ENCODE assay signal across 8 mouse cellular contexts in genomic region chr8:109750699-109751098, GRCm38 (mm10). TPM values are rescaled to one million over a fixed set of nuclear protein-coding genes. Genes with fewer than 3 reads are reported as not detected.
DNase-seq lines count a peak whose midpoint lies in the region; ATAC-seq and TF ChIP-seq lines count a peak whose summit lies in the region.

No protein-coding gene starts in this region.

- H3K9me3 ChIP-seq in heart, embryonic 10.5 days = no peaks in the 10 kb centered on the region
- peaks cover 4% of the 10 kb centered on the region; the same call in 1 of the 2 replicates for H3K9me3 ChIP-seq in kidney, embryonic 16.5 days (ENCODE audit: low read length)
- no peaks in the 10 kb centered on the region for H3K9me3 ChIP-seq in forebrain, postnatal 0 days (ENCODE audit: low read length)

- H3K36me3 ChIP-seq in heart, embryonic 10.5 days = no peaks in the 10 kb centered on the region
- H3K36me3 ChIP-seq in kidney, embryonic 16.5 days (ENCODE audit: insufficient read depth, low read length) = no peaks in the 10 kb centered on the region
- H3K36me3 ChIP-seq in forebrain, postnatal 0 days (ENCODE audit: insufficient read depth) = no peaks in the 10 kb centered on the region

- no peak for TF ChIP-seq POLR2A in cerebellum, adult 2 months (IDR thresholded peaks at IDR 0.05; ENCODE audit: borderline replicate concordance, insufficient read depth, low read length)

- no peak for TF ChIP-seq CTCF in cerebellum, adult 2 months (IDR thresholded peaks at IDR 0.05; ENCODE audit: borderline replicate concordance, insufficient read depth, low read depth, low read length)
- TF ChIP-seq CTCF in forebrain, postnatal 0 days (IDR thresholded peaks at IDR 0.05; ENCODE audit: low read depth) = no peak

- no peak overlapping the region for H3K4me3 ChIP-seq in heart, embryonic 10.5 days
- no peak overlapping the region for H3K4me3 ChIP-seq in kidney, embryonic 16.5 days (ENCODE audit: low read length)
- H3K4me3 ChIP-seq in cerebellum, adult 2 months (replicated peaks; ENCODE audit: insufficient read depth, low read depth, low read length) = no peak overlapping the region
- no peak overlapping the region for H3K4me3 ChIP-seq in forebrain, postnatal 0 days (ENCODE audit: low read depth, low read length)

- H3K27ac ChIP-seq in heart, embryonic 10.5 days = no peak overlapping the region
- H3K27ac ChIP-seq in kidney, embryonic 16.5 days (ENCODE audit: low read length) = no peak overlapping the region
- no peak overlapping the region for H3K27ac ChIP-seq in cerebellum, adult 2 months (ENCODE audit: insufficient read depth, low read length)
- H3K27ac ChIP-seq in forebrain, postnatal 0 days (ENCODE audit: low read depth, low read length) = no peak overlapping the region

- no peak overlapping the region for H3K9ac ChIP-seq in kidney, embryonic 16.5 days (replicated peaks; ENCODE audit: low read length)
- H3K9ac ChIP-seq in forebrain, postnatal 0 days = no peak overlapping the region

- 78% methylated on average over 12 of the region's 12 CpGs for WGBS in heart, embryonic 10.5 days
- WGBS in kidney, embryonic 16.5 days = 64% methylated on average over 12 of the region's 12 CpGs
- 76% methylated on average over 12 of the region's 12 CpGs for WGBS in cerebellum, adult 2 months
- WGBS in forebrain, postnatal 0 days = 82% methylated on average over 12 of the region's 12 CpGs

- no peak overlapping the region for H3K4me2 ChIP-seq in kidney, embryonic 16.5 days (replicated peaks; ENCODE audit: low read depth, low read length)
- no peak overlapping the region for H3K4me2 ChIP-seq in forebrain, postnatal 0 days (ENCODE audit: low read depth)

- peak; percentile 59; the same call in 1 of the 2 replicates for ATAC-seq in kidney, embryonic 16.5 days (ENCODE audit: low FRiP score, low TSS enrichment)
- ATAC-seq in megakaryocyte-erythroid progenitor cell, adult 5-6 weeks (replicated peaks; ENCODE audit: low FRiP score, low TSS enrichment, poor library complexity, severe bottlenecking) = peak; percentile 94
- ATAC-seq in forebrain, postnatal 0 days = no peak

- H3K4me1 ChIP-seq in heart, embryonic 10.5 days = no peaks in the 10 kb centered on the region
- no peaks in the 10 kb centered on the region for H3K4me1 ChIP-seq in kidney, embryonic 16.5 days (ENCODE audit: insufficient read depth, low read length)
- no peaks in the 10 kb centered on the region for H3K4me1 ChIP-seq in cerebellum, adult 2 months (ENCODE audit: control insufficient read depth, insufficient read depth, low read length)
- H3K4me1 ChIP-seq in forebrain, postnatal 0 days (ENCODE audit: insufficient read depth) = no peaks in the 10 kb centered on the region

- intact Hi-C loops in heart, postnatal 10 days (cut with DNase I) = no loop called here

- no peaks in the 10 kb centered on the region for H3K27me3 ChIP-seq in heart, embryonic 10.5 days (ENCODE audit: insufficient read depth, poor library complexity, severe bottlenecking)
- no peaks in the 10 kb centered on the region for H3K27me3 ChIP-seq in kidney, embryonic 16.5 days (ENCODE audit: insufficient read depth, low read length)
- no peaks in the 10 kb centered on the region for H3K27me3 ChIP-seq in cerebellum, adult 2 months (ENCODE audit: control insufficient read depth, insufficient read depth, low read length)
- H3K27me3 ChIP-seq in forebrain, postnatal 0 days (ENCODE audit: insufficient read depth, low read length) = no peaks in the 10 kb centered on the region

- peak; percentile 27 to 29 for DNase-seq in heart, postnatal 10 days
- no peak for DNase-seq in heart, embryonic 10.5 days (ENCODE audit: low spot score)
- DNase-seq in R1 (ENCODE audit: low read depth, low spot score) = peak; percentile 58
- DNase-seq in cerebellum, adult 2 months = no peak
- no peak for DNase-seq in forebrain, postnatal 0 days
- no peak for DNase-seq in left cerebral cortex, adult 9 months (ENCODE audit: low spot score in 2 of 2)

RNA-seq across cellular contexts. Expression of gene Atxn1l, which starts 13.2 kb away (rescaled TPM):
- 10 to 100 TPM; 34.7 to 36.7 TPM for total RNA-seq in heart, postnatal 10 days (2021)
- 6.1 and 6.4 TPM in 2 replicates for polyA plus RNA-seq in heart, embryonic 10.5 days (2016; fragmentation: Nextera tagmentation; extraction: Ambion mirVana)
- polyA plus RNA-seq in kidney, embryonic 16.5 days (2015; fragmentation: Nextera tagmentation; extraction: Ambion mirVana) = 7.5 and 9.3 TPM in 2 replicates
- 8.5 and 18.3 TPM in 2 replicates for total RNA-seq in megakaryocyte-erythroid progenitor cell, adult 5-6 weeks (2014; fragmentation: Nextera tagmentation)
- total RNA-seq in megakaryocyte-erythroid progenitor cell, adult 5-6 weeks (2017) = 8.7 and 9.2 TPM in 2 replicates
- 14.6 and 16.0 TPM in 2 replicates for polyA plus RNA-seq in cerebellum, adult 2 months (2012; rRNA removed)
- total RNA-seq in forebrain, postnatal 0 days (2014; rRNA removed) = 9.9 and 20.4 TPM in 2 replicates
- polyA plus RNA-seq in forebrain, postnatal 0 days (2015; fragmentation: Nextera tagmentation; extraction: Ambion mirVana) = 1.9 and 3.2 TPM in 2 replicates

RNA-seq across cellular contexts. Expression of gene Ap1g1, which starts 27.7 kb away (rescaled TPM):
- total RNA-seq in heart, postnatal 10 days (2021) = 10 to 100 TPM; 53.2 to 53.6 TPM
- 38.9 and 43.3 TPM in 2 replicates for polyA plus RNA-seq in heart, embryonic 10.5 days (2016; fragmentation: Nextera tagmentation; extraction: Ambion mirVana)
- polyA plus RNA-seq in kidney, embryonic 16.5 days (2015; fragmentation: Nextera tagmentation; extraction: Ambion mirVana) = 46.6 and 53.6 TPM in 2 replicates
- 65.0 and 65.3 TPM in 2 replicates for total RNA-seq in megakaryocyte-erythroid progenitor cell, adult 5-6 weeks (2014; fragmentation: Nextera tagmentation)
- total RNA-seq in megakaryocyte-erythroid progenitor cell, adult 5-6 weeks (2017) = 55.6 and 69.0 TPM in 2 replicates
- polyA plus RNA-seq in cerebellum, adult 2 months (2012; rRNA removed) = 74.4 and 80.0 TPM in 2 replicates
- total RNA-seq in forebrain, postnatal 0 days (2014; rRNA removed) = 96.4 and 101 TPM in 2 replicates
- polyA plus RNA-seq in forebrain, postnatal 0 days (2015; fragmentation: Nextera tagmentation; extraction: Ambion mirVana) = 28.1 and 35.8 TPM in 2 replicates

RNA-seq across cellular contexts. Expression of gene Zfp821, which starts 45.4 kb away (rescaled TPM):
- 10 to 100 TPM; 13.1 to 15.2 TPM for total RNA-seq in heart, postnatal 10 days (2021)
- 18.5 and 23.4 TPM in 2 replicates for polyA plus RNA-seq in heart, embryonic 10.5 days (2016; fragmentation: Nextera tagmentation; extraction: Ambion mirVana)
- polyA plus RNA-seq in kidney, embryonic 16.5 days (2015; fragmentation: Nextera tagmentation; extraction: Ambion mirVana) = 25.1 and 28.5 TPM in 2 replicates
- total RNA-seq in megakaryocyte-erythroid progenitor cell, adult 5-6 weeks (2014; fragmentation: Nextera tagmentation) = 6.6 and 8.7 TPM in 2 replicates
- 7.3 and 10.2 TPM in 2 replicates for total RNA-seq in megakaryocyte-erythroid progenitor cell, adult 5-6 weeks (2017)
- polyA plus RNA-seq in cerebellum, adult 2 months (2012; rRNA removed) = 30.9 and 32.0 TPM in 2 replicates
- total RNA-seq in forebrain, postnatal 0 days (2014; rRNA removed) = 87.6 and 92.1 TPM in 2 replicates
- 57.8 and 67.0 TPM in 2 replicates for polyA plus RNA-seq in forebrain, postnatal 0 days (2015; fragmentation: Nextera tagmentation; extraction: Ambion mirVana)

RNA-seq across cellular contexts. Expression of gene Ist1, which starts 57.6 kb away (rescaled TPM):
- 10 to 100 TPM; 61.7 to 62.6 TPM for total RNA-seq in heart, postnatal 10 days (2021)
- polyA plus RNA-seq in heart, embryonic 10.5 days (2016; fragmentation: Nextera tagmentation; extraction: Ambion mirVana) = 100 and 103 TPM in 2 replicates
- 160 TPM in 2 replicates for polyA plus RNA-seq in kidney, embryonic 16.5 days (2015; fragmentation: Nextera tagmentation; extraction: Ambion mirVana)
- 71.2 and 72.9 TPM in 2 replicates for total RNA-seq in megakaryocyte-erythroid progenitor cell, adult 5-6 weeks (2014; fragmentation: Nextera tagmentation)
- 80.7 and 86.8 TPM in 2 replicates for total RNA-seq in megakaryocyte-erythroid progenitor cell, adult 5-6 weeks (2017)
- polyA plus RNA-seq in cerebellum, adult 2 months (2012; rRNA removed) = 88.2 and 90.7 TPM in 2 replicates
- total RNA-seq in forebrain, postnatal 0 days (2014; rRNA removed) = 126 and 139 TPM in 2 replicates
- 89.3 and 110 TPM in 2 replicates for polyA plus RNA-seq in forebrain, postnatal 0 days (2015; fragmentation: Nextera tagmentation; extraction: Ambion mirVana)

Comparison
In these comparisons a context has a peak if more than half of its experiments do, and no peak if none do; other contexts are left out.
1. DNase-seq: peak in heart, postnatal 10 days (2 of 2) and R1 (single experiment); none in heart, embryonic 10.5 days (single experiment), cerebellum, adult 2 months (0 of 2), forebrain, postnatal 0 days (single experiment) and left cerebral cortex, adult 9 months (0 of 2).